Comparison of ENCODE assay signal across 8 mouse cellular contexts in the genomic region with DNA sequence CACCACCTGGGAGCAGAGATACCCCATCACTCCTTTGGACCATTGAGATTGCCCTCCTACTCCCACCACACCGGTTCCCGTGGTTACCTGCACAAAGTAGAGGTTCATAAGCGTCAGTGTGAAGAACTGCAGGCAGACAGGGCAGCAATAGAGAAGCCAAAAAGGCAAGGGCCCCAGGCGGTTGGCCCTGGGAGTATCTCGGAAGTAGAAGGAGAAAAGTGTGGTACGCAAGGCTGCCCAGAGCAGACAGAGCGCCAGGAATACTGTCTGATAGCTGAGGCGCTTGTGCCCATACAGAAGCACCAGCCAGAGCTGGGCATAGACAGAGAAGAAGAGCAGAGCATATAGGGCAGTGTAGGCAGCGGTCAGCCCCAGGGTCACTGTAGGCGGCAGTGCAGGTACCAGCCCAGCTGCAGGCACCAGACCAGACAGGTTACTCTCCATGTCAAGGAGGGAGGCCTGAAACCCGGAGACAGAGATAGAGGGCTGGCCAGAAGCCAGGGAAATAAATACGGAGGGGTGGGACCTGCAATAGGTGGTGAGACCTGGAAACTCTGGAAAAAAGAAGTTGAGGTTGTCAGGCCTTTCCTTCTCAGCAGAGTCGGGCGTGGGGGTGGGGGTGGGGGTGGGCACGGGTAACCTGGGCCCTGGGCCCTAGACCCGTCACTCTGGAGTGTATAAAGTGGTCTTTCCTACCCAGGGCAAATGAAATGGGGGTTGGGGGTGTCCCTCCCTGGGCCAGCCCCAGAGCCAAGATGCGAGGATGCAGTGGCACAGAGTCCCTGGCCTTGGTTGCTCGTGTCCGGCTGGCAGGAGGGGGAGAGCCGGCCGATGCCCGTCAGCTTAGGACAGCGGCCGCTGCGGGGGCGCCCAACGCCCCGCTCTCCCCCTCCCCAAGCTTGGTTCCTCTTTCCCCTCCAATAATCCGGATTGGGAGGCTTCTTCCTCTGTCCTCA. TPM values are rescaled to one million over a fixed set of nuclear protein-coding genes. Genes with fewer than 3 reads are reported as not detected.
DNase-seq lines count a peak whose midpoint lies in the region; ATAC-seq lines count a peak whose summit lies in the region.

No protein-coding gene starts in this region.

- peak overlapping the region; percentile 59 for H3K27ac ChIP-seq in lung, embryonic 16.5 days (ENCODE audit: low read length)
- H3K27ac ChIP-seq in hindbrain, embryonic 12.5 days = peak overlapping the region; percentile 94
- H3K27ac ChIP-seq in midbrain, embryonic 11.5 days (ENCODE audit: low read depth, low read length) = no peak overlapping the region; the same call in 1 of the 2 replicates

- ATAC-seq in lung, embryonic 16.5 days (ENCODE audit: low read depth) = peak; percentile 2; the same call in 1 of the 2 replicates
- peak; percentile 42 for ATAC-seq in hindbrain, embryonic 12.5 days (ENCODE audit: low FRiP score)
- peak; percentile 28 for ATAC-seq in midbrain, embryonic 11.5 days (ENCODE audit: low FRiP score)

- peaks cover 14% of the 10 kb centered on the region for H3K4me1 ChIP-seq in lung, embryonic 16.5 days (replicated peaks; ENCODE audit: control insufficient read depth, insufficient read depth, low read length)
- H3K4me1 ChIP-seq in hindbrain, embryonic 12.5 days = peaks cover 33% of the 10 kb centered on the region
- H3K4me1 ChIP-seq in midbrain, embryonic 11.5 days (ENCODE audit: control insufficient read depth, insufficient read depth, low read length) = peaks cover 14% of the 10 kb centered on the region

- no peaks in the 10 kb centered on the region for H3K9me3 ChIP-seq in lung, embryonic 16.5 days (ENCODE audit: control insufficient read depth, low read length)
- no peaks in the 10 kb centered on the region for H3K9me3 ChIP-seq in hindbrain, embryonic 12.5 days (replicated peaks)
- H3K9me3 ChIP-seq in midbrain, embryonic 11.5 days (ENCODE audit: control insufficient read depth, low read length) = no peaks in the 10 kb centered on the region

- peak overlapping the region; percentile 99 for H3K4me2 ChIP-seq in lung, embryonic 16.5 days (ENCODE audit: low read depth, low read length)
- peak overlapping the region; percentile 99 for H3K4me2 ChIP-seq in hindbrain, embryonic 12.5 days (replicated peaks)
- H3K4me2 ChIP-seq in midbrain, embryonic 11.5 days = peak overlapping the region; percentile 98

- peaks cover 8% of the 10 kb centered on the region for H3K27me3 ChIP-seq in lung, embryonic 16.5 days (ENCODE audit: control insufficient read depth, insufficient read depth, low read depth, low read length)
- H3K27me3 ChIP-seq in hindbrain, embryonic 12.5 days = peaks cover 11% of the 10 kb centered on the region
- H3K27me3 ChIP-seq in midbrain, embryonic 11.5 days (ENCODE audit: control insufficient read depth, insufficient read depth, low read length) = peaks cover 7% of the 10 kb centered on the region; the same call in 1 of the 2 replicates

- peak overlapping the region; percentile 98 for H3K9ac ChIP-seq in lung, embryonic 16.5 days (ENCODE audit: low read length)
- H3K9ac ChIP-seq in hindbrain, embryonic 12.5 days = peak overlapping the region; percentile 90
- H3K9ac ChIP-seq in midbrain, embryonic 11.5 days (ENCODE audit: low read length) = peak overlapping the region; percentile 92

- WGBS in lung, embryonic 16.5 days = 19% methylated on average over 24 of the region's 29 CpGs
- WGBS in hindbrain, embryonic 12.5 days = 22% methylated on average over 29 of the region's 29 CpGs
- 22% methylated on average over 29 of the region's 29 CpGs for WGBS in midbrain, embryonic 11.5 days

- H3K4me3 ChIP-seq in lung, embryonic 16.5 days (ENCODE audit: low read length) = peak overlapping the region; percentile 95
- peak overlapping the region; percentile 85 for H3K4me3 ChIP-seq in hindbrain, embryonic 12.5 days
- H3K4me3 ChIP-seq in midbrain, embryonic 11.5 days (ENCODE audit: low read depth, low read length) = peak overlapping the region; percentile 79

- H3K36me3 ChIP-seq in lung, embryonic 16.5 days (ENCODE audit: control insufficient read depth, insufficient read depth, low read length) = no peaks in the 10 kb centered on the region
- H3K36me3 ChIP-seq in hindbrain, embryonic 12.5 days = no peaks in the 10 kb centered on the region
- no peaks in the 10 kb centered on the region for H3K36me3 ChIP-seq in midbrain, embryonic 11.5 days (ENCODE audit: control insufficient read depth, insufficient read depth, low read length)

- no peak for DNase-seq in lung, postnatal 36 days
- peak; percentile 77 for DNase-seq in cerebellum, adult 9-11 months
- no peak for DNase-seq in midbrain, embryonic 11.5 days (ENCODE audit: low spot score, missing footprints)
- DNase-seq in urinary bladder, postnatal 10 days (ENCODE audit: low spot score) = no peak
- no peak for DNase-seq in layer of hippocampus, postnatal 10 days (ENCODE audit: low spot score in 2 of 2)
- DNase-seq in embryo, embryonic 10 days (ENCODE audit: low spot score) = no peak

RNA-seq across cellular contexts. Expression of a gene that starts 1.0 kb away (rescaled TPM):
- polyA plus RNA-seq in lung, embryonic 16.5 days (2015; fragmentation: Nextera tagmentation; extraction: Ambion mirVana) = 82.5 and 90.7 TPM in 2 replicates
- 67.7 and 71.7 TPM in 2 replicates for polyA plus RNA-seq in hindbrain, embryonic 12.5 days (2016; fragmentation: Nextera tagmentation; extraction: Ambion mirVana)
- polyA plus RNA-seq in midbrain, embryonic 11.5 days (2014; fragmentation: Nextera tagmentation; extraction: Ambion mirVana) = 53.7 and 55.9 TPM in 2 replicates
- 10 to 100 TPM; 34.3 to 37.7 TPM for total RNA-seq in layer of hippocampus, postnatal 10 days (2021)

RNA-seq across cellular contexts. Expression of a gene that starts 1.6 kb away (rescaled TPM):
- 25.2 TPM in 2 replicates for polyA plus RNA-seq in lung, embryonic 16.5 days (2015; fragmentation: Nextera tagmentation; extraction: Ambion mirVana)
- polyA plus RNA-seq in hindbrain, embryonic 12.5 days (2016; fragmentation: Nextera tagmentation; extraction: Ambion mirVana) = 40.6 and 47.6 TPM in 2 replicates
- 28.0 and 32.0 TPM in 2 replicates for polyA plus RNA-seq in midbrain, embryonic 11.5 days (2014; fragmentation: Nextera tagmentation; extraction: Ambion mirVana)
- total RNA-seq in layer of hippocampus, postnatal 10 days (2021) = 10 to 100 TPM; 73.7 to 74.1 TPM

RNA-seq across cellular contexts. Expression of a gene that starts 6.4 kb away (rescaled TPM):
- 0.21 and 0.96 TPM in 2 replicates for polyA plus RNA-seq in lung, embryonic 16.5 days (2015; fragmentation: Nextera tagmentation; extraction: Ambion mirVana)
- polyA plus RNA-seq in hindbrain, embryonic 12.5 days (2016; fragmentation: Nextera tagmentation; extraction: Ambion mirVana) = 0.14 and 0.19 TPM in 2 replicates
- not detected in 2 replicates for polyA plus RNA-seq in midbrain, embryonic 11.5 days (2014; fragmentation: Nextera tagmentation; extraction: Ambion mirVana)
- 10 to 100 TPM; 25.3 to 27.8 TPM for total RNA-seq in layer of hippocampus, postnatal 10 days (2021)

RNA-seq across cellular contexts. Expression of a gene that starts 15.5 kb away (rescaled TPM):
- 2.5 TPM in 2 replicates for polyA plus RNA-seq in lung, embryonic 16.5 days (2015; fragmentation: Nextera tagmentation; extraction: Ambion mirVana)
- polyA plus RNA-seq in hindbrain, embryonic 12.5 days (2016; fragmentation: Nextera tagmentation; extraction: Ambion mirVana) = 0.98 TPM in 1 of 2 replicates, not detected in the other
- polyA plus RNA-seq in midbrain, embryonic 11.5 days (2014; fragmentation: Nextera tagmentation; extraction: Ambion mirVana) = not detected in 2 replicates
- total RNA-seq in layer of hippocampus, postnatal 10 days (2021) = 10 to 100 TPM; 10.7 to 11.5 TPM

RNA-seq across cellular contexts. Expression of a gene that starts 19.1 kb away (rescaled TPM):
- 8.5 and 9.9 TPM in 2 replicates for polyA plus RNA-seq in lung, embryonic 16.5 days (2015; fragmentation: Nextera tagmentation; extraction: Ambion mirVana)
- polyA plus RNA-seq in hindbrain, embryonic 12.5 days (2016; fragmentation: Nextera tagmentation; extraction: Ambion mirVana) = 16.0 and 16.6 TPM in 2 replicates
- polyA plus RNA-seq in midbrain, embryonic 11.5 days (2014; fragmentation: Nextera tagmentation; extraction: Ambion mirVana) = 3.4 and 3.7 TPM in 2 replicates
- total RNA-seq in layer of hippocampus, postnatal 10 days (2021) = 10 to 100 TPM; 45.8 to 53.0 TPM
